Mouse (Mus musculus) thymus, postnatal 36 days (tissue): Measurements from ENCODE around the gene Tfcp2l1.

Experiments used
- DNase-seq, 2 experiments: peaks; one replicate each; pipeline ENCODE4 v3.0.0; 2022; ENCODE audit warnings: mixed read lengths in 2 of 2

Tfcp2l1 gene

GRCm38 (mm10) chr1:118658716-118659115, 31.0 kb downstream of the Tfcp2l1 start:
- no peak for DNase-seq

GRCm38 (mm10) chr1:118660880-118661465, 33.2 kb downstream of the Tfcp2l1 start:
- DNase-seq, result no peak

GRCm38 (mm10) chr1:118663062-118663461, 35.3 kb downstream of the Tfcp2l1 start:
- DNase-seq, result no peak

- DNase-seq, result no peak
Measured at GRCm38 (mm10) chr1:118667536-118667935, 39.8 kb downstream of the Tfcp2l1 start.

GRCm38 (mm10) chr1:118672196-118672595, 44.5 kb downstream of the Tfcp2l1 start:
- DNase-seq, result no peak

GRCm38 (mm10) chr1:118674176-118674575, 46.4 kb downstream of the Tfcp2l1 start:
- no peak for DNase-seq

GRCm38 (mm10) chr1:118681980-118682379, 54.2 kb downstream of the Tfcp2l1 start:
- no peak for DNase-seq

- DNase-seq, result no peak
Measured at GRCm38 (mm10) chr1:118683686-118684085, 55.9 kb downstream of the Tfcp2l1 start.

- no peak for DNase-seq
Measured at GRCm38 (mm10) chr1:118687726-118688125, 60.0 kb downstream of the Tfcp2l1 start.

- no peak for DNase-seq
Measured at GRCm38 (mm10) chr1:118689830-118690229, 62.1 kb downstream of the Tfcp2l1 start.

- DNase-seq, result no peak
Measured at GRCm38 (mm10) chr1:118694436-118694835, 66.7 kb downstream of the Tfcp2l1 start.

GRCm38 (mm10) chr1:118697906-118698305, 70.2 kb downstream of the Tfcp2l1 start:
- no peak for DNase-seq

GRCm38 (mm10) chr1:118699118-118699890, 71.6 kb downstream of the Tfcp2l1 start:
- no peak for DNase-seq

- DNase-seq, result no peak
Measured at GRCm38 (mm10) chr1:118699961-118700360, 72.2 kb downstream of the Tfcp2l1 start.

- DNase-seq, result no peak
Measured at GRCm38 (mm10) chr1:118711606-118712005, 83.9 kb downstream of the Tfcp2l1 start.

- no peak for DNase-seq
Measured at GRCm38 (mm10) chr1:118716225-118716624, 88.5 kb downstream of the Tfcp2l1 start.

- no peak for DNase-seq
Measured at GRCm38 (mm10) chr1:118718055-118718454, 90.3 kb downstream of the Tfcp2l1 start.

GRCm38 (mm10) chr1:118719699-118720098, 92.0 kb downstream of the Tfcp2l1 start:
- DNase-seq, result no peak

GRCm38 (mm10) chr1:118720474-118721095, 92.8 kb downstream of the Tfcp2l1 start:
- no peak for DNase-seq

GRCm38 (mm10) chr1:118727075-118727474, 99.3 kb downstream of the Tfcp2l1 start:
- DNase-seq, result no peak

GRCm38 (mm10) chr1:118728796-118729195, 101.1 kb downstream of the Tfcp2l1 start:
- no peak for DNase-seq
